Mouse (Mus musculus): ENCODE measurements at regions not wholly inside any gene's neighbourhood (a gene's known extent, or its start where the extent isn't known, plus 50 kb on each side); places are given as distances from the start of the nearest gene placed in this dataset.

DNA sequence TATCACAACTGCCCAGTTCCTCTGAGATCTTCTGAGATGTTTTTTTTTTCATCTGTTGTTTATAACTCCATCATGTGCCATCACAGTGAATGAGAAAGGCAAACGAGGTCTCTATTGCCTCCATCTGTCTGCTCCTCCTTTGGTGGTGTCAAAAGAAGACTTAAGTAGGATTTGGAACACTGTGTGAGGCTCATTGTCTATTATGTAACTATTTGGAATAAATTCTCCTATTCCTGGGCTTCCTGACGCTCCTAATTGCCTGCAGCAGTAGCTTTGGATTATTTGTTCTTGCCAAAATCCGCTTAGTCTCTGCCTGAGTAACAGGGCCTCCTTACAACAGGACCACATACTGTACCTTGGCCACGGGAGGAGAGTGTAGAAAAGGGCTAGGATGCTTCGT, 244.7 kb upstream of the Prkd1 start:
- no peaks in the 10 kb centered on the region for H3K9me3 ChIP-seq (ENCODE audit: low read length)
- no peak overlapping the region for H3K9ac ChIP-seq (replicated peaks; ENCODE audit: low read length, poor library complexity, severe bottlenecking)
- no peak for TF ChIP-seq CTCF (IDR thresholded peaks at IDR 0.05)
- no peaks in the 10 kb centered on the region for H3K4me1 ChIP-seq (ENCODE audit: insufficient read depth, low read length)
- no peak overlapping the region for H3K4me3 ChIP-seq (ENCODE audit: low read depth, low read length)
- ATAC-seq (ENCODE audit: low FRiP score) (no peak), DNase-seq (ENCODE audit: low spot score) (no peak)
- H3K36me3 ChIP-seq (ENCODE audit: insufficient read depth, low read length): no peaks in the 10 kb centered on the region
- no peaks in the 10 kb centered on the region for H3K27me3 ChIP-seq (ENCODE audit: insufficient read depth, low read length)
- no peak overlapping the region for H3K27ac ChIP-seq (ENCODE audit: low read depth, low read length)
- WGBS: 31% methylated on average over 5 of the region's 5 CpGs
- no peak overlapping the region for H3K4me2 ChIP-seq (ENCODE audit: low read depth, low read length, poor library complexity, severe bottlenecking)

DNA sequence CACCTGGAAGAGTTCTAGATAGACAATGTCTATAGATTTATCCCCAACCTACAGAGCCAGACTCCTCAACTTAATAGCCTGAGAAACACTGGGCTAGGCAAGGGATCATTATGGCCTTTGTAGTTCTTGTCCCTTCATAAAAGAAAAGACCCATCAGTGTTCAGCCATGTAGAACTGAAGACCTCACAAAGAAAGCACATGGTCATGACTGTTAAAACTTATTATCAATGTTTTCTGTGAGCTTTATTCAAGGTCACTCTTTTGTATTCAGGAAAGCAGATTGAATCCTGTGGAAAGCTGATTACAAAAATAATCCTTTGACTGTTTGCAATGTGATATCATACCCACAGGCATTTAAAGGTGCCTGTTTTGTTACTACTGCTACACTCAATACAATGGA, 226.9 kb upstream of the Prkd1 start:
- no peak for ATAC-seq (ENCODE audit: low FRiP score)
- H3K36me3 ChIP-seq (ENCODE audit: insufficient read depth, low read length): no peaks in the 10 kb centered on the region
- no peak overlapping the region for H3K9ac ChIP-seq (replicated peaks; ENCODE audit: low read length, poor library complexity, severe bottlenecking)
- no peak overlapping the region for H3K27ac ChIP-seq (ENCODE audit: low read depth, low read length)
- no peaks in the 10 kb centered on the region for H3K9me3 ChIP-seq (ENCODE audit: low read length)
- no peaks in the 10 kb centered on the region for H3K4me1 ChIP-seq (ENCODE audit: insufficient read depth, low read length)
- no peak overlapping the region for H3K4me2 ChIP-seq (ENCODE audit: low read depth, low read length, poor library complexity, severe bottlenecking)
- TF ChIP-seq CTCF (IDR thresholded peaks at IDR 0.05): no peak
- H3K27me3 ChIP-seq (ENCODE audit: insufficient read depth, low read length): no peaks in the 10 kb centered on the region
- no peak for DNase-seq (ENCODE audit: low spot score)
- no peak overlapping the region for H3K4me3 ChIP-seq (ENCODE audit: low read depth, low read length)

DNA sequence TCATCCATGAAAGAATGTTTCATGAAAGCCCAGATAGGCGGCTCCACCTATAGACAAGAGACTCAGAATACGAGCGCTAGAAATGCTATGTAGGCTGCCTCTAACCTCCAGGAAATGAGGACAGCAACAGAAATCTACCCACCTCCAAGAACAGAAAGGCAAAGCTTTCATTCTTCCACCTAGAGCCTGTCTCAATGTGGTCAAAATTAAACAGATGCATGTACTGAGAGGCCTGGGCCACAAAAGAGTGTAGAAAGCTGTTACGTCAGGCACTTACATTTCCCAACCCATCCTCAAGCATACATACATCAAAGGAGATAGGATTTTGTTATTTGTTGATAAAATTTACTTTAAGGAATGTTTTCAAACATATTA, 225.1 kb upstream of the Prkd1 start:
- Histone ChIP-seq H3K27me3 (ENCODE audit: insufficient read depth, low read length) (no peaks in the 10 kb centered on the region), H3K4me3 (ENCODE audit: low read depth, low read length) (no peak overlapping the region), H3K9ac (replicated peaks; ENCODE audit: low read length, poor library complexity, severe bottlenecking) (no peak overlapping the region), H3K36me3 (ENCODE audit: insufficient read depth, low read length) (no peaks in the 10 kb centered on the region), H3K27ac (ENCODE audit: low read depth, low read length) (no peak overlapping the region), H3K9me3 (ENCODE audit: low read length) (no peaks in the 10 kb centered on the region), H3K4me2 (ENCODE audit: low read depth, low read length, poor library complexity, severe bottlenecking) (no peak overlapping the region), H3K4me1 (ENCODE audit: insufficient read depth, low read length) (no peaks in the 10 kb centered on the region)
- DNase-seq (ENCODE audit: low spot score): no peak
- WGBS: 91% methylated on average over 4 of the region's 4 CpGs
- no peak for TF ChIP-seq CTCF (IDR thresholded peaks at IDR 0.05)
- no peak for ATAC-seq (ENCODE audit: low FRiP score)

DNA sequence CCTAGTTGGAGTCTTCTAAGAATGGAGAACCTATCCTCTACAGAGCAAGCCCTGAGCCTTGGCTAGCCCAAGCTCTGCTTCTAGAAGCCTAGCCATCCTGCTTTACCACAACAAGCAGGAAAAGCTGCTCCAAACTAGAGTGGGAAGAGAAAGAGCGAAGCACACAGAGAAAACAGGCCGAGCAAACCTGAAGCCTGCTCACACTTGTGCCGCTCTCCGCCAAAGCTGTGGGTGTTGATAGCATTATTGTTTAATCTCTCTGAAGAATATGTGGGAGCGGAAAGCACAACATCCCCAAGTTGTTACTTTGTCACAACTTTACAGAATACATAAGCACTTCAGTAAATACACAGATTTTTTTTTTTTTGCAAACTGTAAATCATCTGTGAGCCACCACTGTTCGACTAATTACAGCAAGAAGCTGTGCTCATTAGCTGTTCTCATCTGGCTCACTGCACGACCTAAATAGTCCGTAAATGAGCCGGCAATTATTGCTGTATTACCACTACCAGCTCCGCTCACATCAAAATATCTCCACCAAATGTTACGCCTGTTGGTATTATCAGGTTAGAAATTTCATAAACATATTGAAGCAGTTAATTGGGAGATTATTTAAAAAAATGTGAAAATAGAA, 224.6 kb upstream of the Prkd1 start:
- H3K4me3 ChIP-seq (ENCODE audit: low read depth, low read length): no peak overlapping the region
- H3K27ac ChIP-seq (ENCODE audit: low read depth, low read length): no peak overlapping the region
- no peak overlapping the region for H3K9ac ChIP-seq (replicated peaks; ENCODE audit: low read length, poor library complexity, severe bottlenecking)
- 85% methylated on average over 11 of the region's 11 CpGs for WGBS
- no peaks in the 10 kb centered on the region for H3K4me1 ChIP-seq (ENCODE audit: insufficient read depth, low read length)
- H3K4me2 ChIP-seq (ENCODE audit: low read depth, low read length, poor library complexity, severe bottlenecking): no peak overlapping the region
- DNase-seq (ENCODE audit: low spot score) (peak; percentile 54), ATAC-seq (ENCODE audit: low FRiP score) (no peak)
- no peaks in the 10 kb centered on the region for H3K9me3 ChIP-seq (ENCODE audit: low read length)
- no peaks in the 10 kb centered on the region for H3K36me3 ChIP-seq (ENCODE audit: insufficient read depth, low read length)
- H3K27me3 ChIP-seq (ENCODE audit: insufficient read depth, low read length): no peaks in the 10 kb centered on the region
- TF ChIP-seq CTCF (IDR thresholded peaks at IDR 0.05): no peak

DNA sequence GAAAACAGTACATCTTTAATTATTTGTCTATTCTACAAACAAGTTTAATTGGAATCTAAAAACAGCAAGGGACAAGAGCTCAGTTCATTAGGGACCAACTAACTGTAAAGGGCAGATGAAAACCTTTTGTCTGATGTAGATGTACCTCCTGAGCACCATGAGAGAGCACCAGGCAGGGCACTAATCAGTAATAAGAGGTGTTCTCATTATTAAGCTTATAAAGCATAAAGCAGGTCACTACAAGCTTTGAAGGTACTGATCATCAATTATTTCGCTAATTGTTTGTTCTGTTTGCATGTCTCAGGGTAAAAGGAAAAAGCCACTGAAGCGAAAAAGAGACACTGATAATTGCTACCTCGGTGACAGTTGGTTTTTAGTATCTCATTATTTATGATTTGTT, 202.7 kb upstream of the Prkd1 start:
- 82% methylated on average over 3 of the region's 3 CpGs for WGBS
- Histone ChIP-seq H3K4me3 (ENCODE audit: low read depth, low read length) (no peak overlapping the region), H3K4me1 (ENCODE audit: insufficient read depth, low read length) (no peaks in the 10 kb centered on the region), H3K9me3 (ENCODE audit: low read length) (no peaks in the 10 kb centered on the region), H3K9ac (replicated peaks; ENCODE audit: low read length, poor library complexity, severe bottlenecking) (no peak overlapping the region), H3K4me2 (ENCODE audit: low read depth, low read length, poor library complexity, severe bottlenecking) (no peak overlapping the region), H3K36me3 (ENCODE audit: insufficient read depth, low read length) (no peaks in the 10 kb centered on the region), H3K27me3 (ENCODE audit: insufficient read depth, low read length) (no peaks in the 10 kb centered on the region), H3K27ac (ENCODE audit: low read depth, low read length) (no peak overlapping the region)
- DNase-seq (ENCODE audit: low spot score) (no peak), ATAC-seq (ENCODE audit: low FRiP score) (no peak)
- TF ChIP-seq CTCF (IDR thresholded peaks at IDR 0.05): no peak

DNA sequence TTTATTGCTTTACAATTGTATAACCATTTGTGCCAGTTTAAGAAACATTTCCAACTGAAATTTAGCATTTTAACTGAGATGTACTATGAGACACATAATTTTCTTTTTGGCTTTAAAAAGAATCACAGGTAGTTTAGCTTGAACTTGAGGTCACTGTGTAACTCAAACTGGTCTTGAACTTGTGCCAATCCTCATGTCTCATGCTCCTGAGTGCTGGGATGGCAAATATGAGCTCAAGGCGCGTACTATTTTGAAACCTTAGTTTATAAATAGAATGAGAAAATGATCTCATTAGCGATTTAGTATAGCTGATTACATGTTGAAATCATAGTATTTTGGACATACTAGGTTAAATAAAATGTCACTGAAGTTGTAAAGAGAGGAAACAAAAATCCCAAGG, 199.1 kb upstream of the Prkd1 start:
- no peaks in the 10 kb centered on the region for H3K27me3 ChIP-seq (ENCODE audit: insufficient read depth, low read length)
- H3K36me3 ChIP-seq (ENCODE audit: insufficient read depth, low read length): no peaks in the 10 kb centered on the region
- whole genome bisulfite sequencing: 80% methylated on average over 3 of the region's 3 CpGs
- no peaks in the 10 kb centered on the region for H3K4me1 ChIP-seq (ENCODE audit: insufficient read depth, low read length)
- H3K4me3 ChIP-seq (ENCODE audit: low read depth, low read length): no peak overlapping the region
- no peak overlapping the region for H3K27ac ChIP-seq (ENCODE audit: low read depth, low read length)
- no peak for ATAC-seq (ENCODE audit: low FRiP score)
- DNase-seq (ENCODE audit: low spot score): no peak
- no peak for TF ChIP-seq CTCF (IDR thresholded peaks at IDR 0.05)
- H3K4me2 ChIP-seq (ENCODE audit: low read depth, low read length, poor library complexity, severe bottlenecking): no peak overlapping the region
- no peak overlapping the region for H3K9ac ChIP-seq (replicated peaks; ENCODE audit: low read length, poor library complexity, severe bottlenecking)
- H3K9me3 ChIP-seq (ENCODE audit: low read length): no peaks in the 10 kb centered on the region

Data from midbrain, postnatal 0 days (tissue).